Mouse (Mus musculus) liver, postnatal 0 days (tissue): ENCODE results near the gene E030030I06Rik.
"Not testable (repeated sequence)": the region's sequence is repeated elsewhere in the genome, so short reads cannot be mapped to it uniquely, and the experiment has no call there.

Experiments
- CTCF ChIP-seq: sonication (generic); IDR thresholded peaks from 2 replicates; pipeline ENCODE4 v1.5.1; 2016; ENCODE audit warnings: antibody characterized with exemption, low read depth
- EP300 ChIP-seq: IDR thresholded peaks from 2 replicates; pipeline ENCODE4 v1.6.1; 2016; ENCODE audit warnings: antibody characterized with exemption, low read depth, mild to moderate bottlenecking

- not testable (repeated sequence) for TF ChIP-seq EP300, CTCF
These were observed 17.0 kb upstream of the E030030I06Rik start for GRCm38 (mm10) chr10:22166025-22166424.
